Mouse (Mus musculus): ENCODE results near the gene Cox7a1. TPM values are rescaled to one million over a fixed set of nuclear protein-coding genes. Genes with fewer than 3 reads are reported as not detected.
"Not testable (repeated sequence)": the region's sequence is repeated elsewhere in the genome, so short reads cannot be mapped to it uniquely, and the experiment has no call there.

Gene Cox7a1
- polyA plus RNA-seq, 1 experiment from 2014 or later: 4.4 TPM

DNA sequence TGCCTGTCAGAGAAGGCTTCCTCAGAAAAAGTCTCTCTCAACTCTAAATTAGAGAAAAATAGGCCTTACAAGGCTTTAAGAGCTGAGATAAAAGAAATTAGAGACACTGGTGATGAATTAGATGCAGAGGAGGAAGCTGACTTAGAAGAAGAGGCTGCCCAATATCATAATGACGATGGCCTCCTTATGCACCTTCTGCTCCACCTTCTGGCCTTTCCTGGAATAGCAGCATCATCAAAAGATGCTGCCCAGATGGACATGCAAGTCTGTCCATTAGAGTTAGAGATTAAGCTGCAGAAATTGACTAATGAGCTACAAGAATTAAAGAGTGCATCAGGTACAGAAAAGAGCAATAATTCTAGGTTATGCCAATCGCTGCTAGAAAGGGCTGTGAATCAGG, 21.4 kb downstream of the Cox7a1 start:
- 3% methylated on average over 2 of the region's 2 CpGs for WGBS (ENCODE audit: insufficient replicate concordance)
- Histone ChIP-seq H3K4me1 (peaks cover 12% of the 10 kb centered on the region), H3K27ac (no peak overlapping the region), H3K9me3 (replicated peaks) (no peaks in the 10 kb centered on the region), H3K4me3 (no peak overlapping the region), H3K27me3 (replicated peaks) (no peaks in the 10 kb centered on the region; the same call in 1 of the 2 replicates), H3K4me2 (no peak overlapping the region), H3K36me3 (no peaks in the 10 kb centered on the region), H3K9ac (no peak overlapping the region)
- no peak for ATAC-seq

DNA sequence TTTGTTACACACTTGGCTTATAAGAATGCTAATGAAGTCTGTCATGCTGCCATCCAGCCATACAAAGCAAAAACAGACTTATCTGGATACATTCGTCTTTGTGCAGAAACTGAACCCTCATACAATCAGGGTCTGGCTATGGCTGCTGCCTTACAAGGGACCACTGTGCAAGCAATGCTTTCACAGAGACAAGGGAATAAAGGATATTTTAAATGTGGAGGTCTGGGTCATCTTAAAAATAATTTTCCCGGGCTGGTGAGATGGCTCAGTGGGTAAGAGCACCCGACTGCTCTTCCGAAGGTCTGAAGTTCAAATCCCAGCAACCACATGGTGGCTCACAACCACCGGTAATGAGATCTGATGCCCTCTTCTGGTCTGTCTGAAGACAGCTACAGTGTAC, 22.4 kb downstream of the Cox7a1 start:
- not testable (repeated sequence) for ATAC-seq; H3K4me2 ChIP-seq; H3K9ac ChIP-seq; H3K27me3 ChIP-seq (replicated peaks); H3K4me3 ChIP-seq; H3K27ac ChIP-seq; H3K9me3 ChIP-seq (replicated peaks); H3K36me3 ChIP-seq
- 43% methylated on average over 5 of the region's 5 CpGs for WGBS (ENCODE audit: insufficient replicate concordance)
- peaks cover 12% of the 10 kb centered on the region for H3K4me1 ChIP-seq

DNA sequence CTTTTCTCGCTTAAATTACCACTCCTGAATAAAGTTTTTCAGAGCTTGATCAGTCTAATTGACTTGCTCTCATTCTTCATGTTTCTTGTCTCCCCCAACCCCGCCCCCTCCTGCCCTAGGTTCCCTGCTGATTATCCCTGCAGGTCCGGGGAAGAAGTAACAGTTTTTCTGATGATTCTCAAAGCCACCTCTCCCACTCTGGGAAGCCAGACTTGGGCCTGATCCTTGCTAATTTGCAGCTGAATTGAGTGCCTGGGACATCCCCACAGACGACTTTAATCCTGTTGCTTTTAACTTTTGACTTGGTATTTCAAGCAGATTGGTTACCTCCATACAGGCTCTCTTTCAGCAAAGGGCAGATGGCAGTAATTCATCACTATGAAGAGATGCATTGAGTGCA, 27.1 kb downstream of the Cox7a1 start:
- no peak for ATAC-seq
- H3K4me2 ChIP-seq: no peak overlapping the region
- H3K4me3 ChIP-seq: no peak overlapping the region
- WGBS (ENCODE audit: insufficient replicate concordance): 29% methylated on average over 4 of the region's 4 CpGs
- no peak overlapping the region for H3K9ac ChIP-seq
- no peaks in the 10 kb centered on the region for H3K9me3 ChIP-seq (replicated peaks)
- no peaks in the 10 kb centered on the region for H3K36me3 ChIP-seq
- H3K27ac ChIP-seq: no peak overlapping the region
- H3K27me3 ChIP-seq (replicated peaks): no peaks in the 10 kb centered on the region; the same call in 1 of the 2 replicates
- H3K4me1 ChIP-seq: no peaks in the 10 kb centered on the region

DNA sequence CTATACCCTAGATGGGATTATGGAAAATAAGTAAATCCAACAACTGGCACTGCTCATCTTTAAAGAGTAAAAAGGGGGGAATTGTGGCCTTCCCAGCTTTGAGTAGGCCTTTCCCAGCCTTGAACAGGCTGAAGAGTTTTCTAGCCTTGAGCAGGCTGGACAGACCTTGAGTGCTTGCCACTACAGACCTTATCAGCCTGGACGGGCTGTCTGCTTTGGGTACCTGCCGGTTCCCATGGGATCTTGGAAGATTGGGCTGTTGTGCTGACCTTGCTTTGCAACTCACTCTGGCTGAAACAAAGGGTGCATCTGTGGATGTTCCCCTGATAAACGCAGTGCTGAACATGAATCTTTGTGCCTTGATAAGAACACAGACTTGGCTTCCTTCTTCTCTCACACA, 29.9 kb downstream of the Cox7a1 start:
- H3K36me3 ChIP-seq: no peaks in the 10 kb centered on the region
- H3K9me3 ChIP-seq (replicated peaks): no peaks in the 10 kb centered on the region
- peaks cover 7% of the 10 kb centered on the region for H3K4me1 ChIP-seq
- no peak overlapping the region for H3K4me2 ChIP-seq
- H3K9ac ChIP-seq: no peak overlapping the region
- H3K27me3 ChIP-seq (replicated peaks): no peaks in the 10 kb centered on the region
- H3K27ac ChIP-seq: no peak overlapping the region
- no peak overlapping the region for H3K4me3 ChIP-seq
- ATAC-seq: no peak
- WGBS (ENCODE audit: insufficient replicate concordance): 75% methylated on average over 3 of the region's 3 CpGs

DNA sequence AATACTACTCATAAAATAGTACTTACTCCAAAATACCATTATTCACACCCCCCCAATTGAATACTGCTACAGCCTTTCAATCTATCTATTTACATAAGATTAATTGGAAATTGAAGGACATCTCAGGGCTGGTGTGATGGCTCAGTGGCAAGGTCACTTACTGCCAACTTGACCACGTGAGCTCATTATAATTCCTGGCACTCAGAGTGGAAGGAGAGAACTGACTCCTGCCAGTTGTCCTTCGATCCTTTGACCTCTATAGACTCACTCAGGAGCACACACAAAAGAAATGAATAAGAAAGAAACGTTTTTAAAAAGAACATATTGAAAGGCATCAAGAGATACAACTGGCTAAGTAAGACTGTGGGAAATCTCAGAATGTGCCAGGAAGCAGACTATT, 31.9 kb downstream of the Cox7a1 start:
- no peak for ATAC-seq
- peaks cover 21% of the 10 kb centered on the region for H3K4me1 ChIP-seq
- no peak overlapping the region for H3K4me2 ChIP-seq
- WGBS (ENCODE audit: insufficient replicate concordance): 79% methylated on average over 3 of the region's 3 CpGs
- H3K27ac ChIP-seq: no peak overlapping the region
- H3K9ac ChIP-seq: no peak overlapping the region
- H3K27me3 ChIP-seq (replicated peaks): no peaks in the 10 kb centered on the region
- H3K36me3 ChIP-seq: no peaks in the 10 kb centered on the region
- no peak overlapping the region for H3K4me3 ChIP-seq
- no peaks in the 10 kb centered on the region for H3K9me3 ChIP-seq (replicated peaks)

DNA sequence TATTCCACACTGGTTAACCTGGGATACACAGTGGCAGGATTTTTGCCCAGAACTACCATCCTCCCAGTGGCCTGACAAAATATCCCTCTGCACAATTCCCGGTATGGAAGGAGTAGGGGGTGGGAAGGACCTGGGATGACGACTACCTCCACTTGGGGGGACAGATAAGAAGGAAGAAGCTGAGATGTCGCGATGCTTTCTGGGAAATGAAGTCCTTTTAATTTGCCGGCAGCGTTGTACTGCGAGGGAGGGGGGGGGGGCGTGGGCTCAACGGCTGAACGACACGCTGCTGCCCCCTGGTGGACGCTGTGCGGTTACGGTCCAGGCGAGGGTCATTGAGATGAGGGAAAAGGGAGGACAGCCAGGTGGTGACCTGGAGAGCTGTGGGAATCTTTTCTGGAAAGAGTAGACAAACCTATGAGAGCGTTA, 32.8 kb downstream of the Cox7a1 start:
- H3K27ac ChIP-seq: no peak overlapping the region
- H3K4me1 ChIP-seq: peaks cover 22% of the 10 kb centered on the region
- peak; percentile 65 for ATAC-seq
- no peaks in the 10 kb centered on the region for H3K9me3 ChIP-seq (replicated peaks)
- H3K4me3 ChIP-seq: no peak overlapping the region
- under 1% methylated on average over 16 of the region's 16 CpGs for WGBS (ENCODE audit: insufficient replicate concordance)
- H3K4me2 ChIP-seq: peak overlapping the region; percentile 45
- H3K9ac ChIP-seq: no peak overlapping the region
- H3K36me3 ChIP-seq: no peaks in the 10 kb centered on the region
- H3K27me3 ChIP-seq (replicated peaks): no peaks in the 10 kb centered on the region

DNA sequence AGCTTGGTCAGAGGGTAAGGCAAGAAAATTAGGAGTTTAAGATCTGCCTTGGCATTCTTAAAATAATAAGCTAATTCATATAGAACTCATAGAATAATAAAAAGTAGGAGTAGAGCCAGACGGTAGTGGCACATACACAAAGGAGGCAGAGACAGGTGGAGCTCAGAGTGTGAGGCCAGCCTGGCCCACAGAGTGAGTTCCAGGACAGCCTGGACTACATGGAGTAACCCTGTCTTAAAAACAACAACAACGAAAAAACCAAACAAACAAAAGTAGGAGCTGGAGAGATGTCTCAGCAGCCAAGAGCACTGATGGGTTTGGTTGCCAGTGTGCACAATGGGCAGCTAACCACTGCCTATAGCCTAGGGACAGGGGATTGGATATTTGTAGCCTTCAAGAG, 33.3 kb downstream of the Cox7a1 start:
- H3K27ac ChIP-seq: no peak overlapping the region
- H3K9me3 ChIP-seq (replicated peaks): no peaks in the 10 kb centered on the region
- H3K9ac ChIP-seq: no peak overlapping the region
- no peaks in the 10 kb centered on the region for H3K36me3 ChIP-seq
- H3K4me2 ChIP-seq: no peak overlapping the region
- no peaks in the 10 kb centered on the region for H3K27me3 ChIP-seq (replicated peaks)
- H3K4me3 ChIP-seq: no peak overlapping the region
- ATAC-seq: no peak
- WGBS (ENCODE audit: insufficient replicate concordance): 68% methylated on average over 2 of the region's 2 CpGs
- peaks cover 28% of the 10 kb centered on the region for H3K4me1 ChIP-seq

DNA sequence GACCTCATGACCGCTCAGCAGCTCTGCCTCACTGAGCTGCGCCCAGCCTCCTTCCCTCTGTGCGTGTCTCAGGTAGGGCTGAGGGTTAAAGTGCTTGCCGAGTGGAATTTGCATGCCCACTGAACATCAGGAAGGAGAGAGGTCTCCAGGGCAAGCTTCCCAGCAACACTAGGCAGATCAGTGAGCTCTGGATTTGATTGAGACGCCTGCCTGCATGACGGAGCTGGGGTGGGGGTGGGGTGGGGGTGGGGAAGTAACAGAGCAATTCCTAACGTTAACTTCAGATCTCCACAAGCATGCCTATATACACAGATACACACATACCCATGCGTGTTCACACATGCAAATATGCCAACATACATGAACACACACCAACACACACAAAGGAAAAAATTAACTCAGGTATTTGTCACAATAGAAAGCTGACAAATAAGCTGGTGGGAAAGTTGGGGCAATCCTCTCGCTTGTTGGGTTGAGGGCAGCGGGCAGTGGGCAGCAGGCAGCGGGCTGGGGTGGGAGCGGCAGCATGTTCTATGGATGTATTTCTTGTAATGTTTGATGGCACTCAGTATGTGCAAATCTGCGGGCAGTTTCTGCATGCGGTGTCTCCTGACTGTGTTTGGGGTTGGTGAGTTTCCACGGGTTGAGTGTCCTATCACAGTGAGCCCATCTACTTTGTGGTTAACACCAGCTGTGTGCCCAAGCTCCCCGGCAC, 35.5 kb downstream of the Cox7a1 start:
- WGBS (ENCODE audit: insufficient replicate concordance): 8% methylated on average over 16 of the region's 16 CpGs
- Histone ChIP-seq H3K4me1 (peaks cover 32% of the 10 kb centered on the region), H3K27ac (no peak overlapping the region), H3K27me3 (replicated peaks) (no peaks in the 10 kb centered on the region), H3K9ac (peak overlapping the region; percentile 61), H3K9me3 (replicated peaks) (0 out of 2 replicates have a peak, but pooled peaks cover 3% of the 10 kb centered on the region), H3K4me2 (peak overlapping the region; percentile 82), H3K4me3 (peak overlapping the region; percentile 53), H3K36me3 (peaks cover 18% of the 10 kb centered on the region)
- ATAC-seq: peak; percentile 48

DNA sequence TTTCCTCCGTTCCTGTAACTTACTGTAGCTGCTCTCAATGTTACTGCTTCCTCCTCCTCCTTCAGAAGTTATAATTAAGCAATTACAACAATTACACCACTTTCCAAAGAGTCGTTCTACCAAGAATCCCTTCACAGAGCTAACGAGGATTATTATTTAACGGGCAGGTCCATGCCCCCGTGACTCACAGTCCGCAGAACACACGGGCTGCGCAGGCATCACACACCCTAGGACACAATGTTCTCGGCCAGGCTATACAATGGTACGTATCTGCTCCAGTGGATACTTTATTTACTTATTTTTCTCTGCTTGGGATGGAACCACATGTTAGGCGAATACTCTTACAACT, 36.0 kb downstream of the Cox7a1 start:
- H3K9me3 ChIP-seq (replicated peaks): 0 out of 2 replicates have a peak, but pooled peaks cover 3% of the 10 kb centered on the region
- peaks cover 32% of the 10 kb centered on the region for H3K4me1 ChIP-seq
- WGBS (ENCODE audit: insufficient replicate concordance): 19% methylated on average over 11 of the region's 11 CpGs
- peaks cover 21% of the 10 kb centered on the region for H3K36me3 ChIP-seq
- H3K27ac ChIP-seq: no peak overlapping the region
- peak overlapping the region; percentile 82 for H3K4me2 ChIP-seq
- ATAC-seq: no peak
- H3K27me3 ChIP-seq (replicated peaks): no peaks in the 10 kb centered on the region
- H3K9ac ChIP-seq: peak overlapping the region; percentile 61
- peak overlapping the region; percentile 53 for H3K4me3 ChIP-seq

DNA sequence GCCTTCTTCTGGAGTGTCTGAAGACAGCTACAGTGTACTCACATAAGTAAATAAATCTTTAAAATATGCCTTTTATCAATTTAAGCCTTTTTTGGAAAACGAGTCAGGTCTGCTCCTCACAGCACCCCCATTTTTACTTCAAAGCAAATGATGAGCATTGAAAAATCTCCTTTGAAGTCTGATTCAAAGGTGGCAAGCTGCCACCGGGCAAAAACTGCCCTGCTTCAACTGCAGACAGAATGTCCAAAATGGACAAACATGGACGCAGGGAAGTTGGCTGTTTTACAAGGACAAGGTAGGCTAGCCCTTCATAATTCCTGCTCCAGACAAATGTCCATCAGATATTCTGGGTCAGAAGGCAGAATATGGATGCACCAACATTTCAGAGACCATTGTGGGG, 37.5 kb downstream of the Cox7a1 start:
- Histone ChIP-seq H3K27me3 (replicated peaks) (no peaks in the 10 kb centered on the region), H3K4me3 (no peak overlapping the region), H3K4me1 (peaks cover 30% of the 10 kb centered on the region), H3K27ac (no peak overlapping the region), H3K9me3 (replicated peaks) (0 out of 2 replicates have a peak, but pooled peaks cover 3% of the 10 kb centered on the region), H3K4me2 (no peak overlapping the region), H3K36me3 (peaks cover 36% of the 10 kb centered on the region), H3K9ac (no peak overlapping the region)
- no peak for ATAC-seq
- 63% methylated on average over 3 of the region's 3 CpGs for WGBS (ENCODE audit: insufficient replicate concordance)

DNA sequence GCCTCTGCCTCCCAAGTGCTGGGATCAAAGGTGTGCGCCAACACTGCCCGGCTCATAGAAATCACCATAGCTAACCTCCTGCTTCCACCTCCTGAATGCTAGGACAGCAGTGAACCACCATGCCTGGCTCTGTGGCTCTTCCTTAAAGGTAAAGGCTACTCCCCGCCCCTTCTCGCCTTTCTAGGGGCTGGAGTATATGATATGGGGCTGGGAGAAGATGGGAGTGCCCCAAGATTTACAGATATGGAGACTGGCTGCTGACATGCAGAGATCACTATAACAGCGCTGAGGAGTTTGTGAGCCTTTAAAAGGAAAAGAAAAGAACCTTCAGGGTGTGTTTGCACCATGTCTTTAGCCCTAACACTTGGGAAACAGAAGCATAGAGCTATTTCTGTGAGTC, 38.3 kb downstream of the Cox7a1 start:
- peaks cover 26% of the 10 kb centered on the region for H3K4me1 ChIP-seq
- no peak overlapping the region for H3K4me3 ChIP-seq
- no peak overlapping the region for H3K9ac ChIP-seq
- no peaks in the 10 kb centered on the region for H3K27me3 ChIP-seq (replicated peaks)
- peaks cover 44% of the 10 kb centered on the region for H3K36me3 ChIP-seq
- H3K27ac ChIP-seq: no peak overlapping the region
- H3K9me3 ChIP-seq (replicated peaks): 0 out of 2 replicates have a peak, but pooled peaks cover 3% of the 10 kb centered on the region
- WGBS (ENCODE audit: insufficient replicate concordance): 65% methylated on average over 5 of the region's 5 CpGs
- ATAC-seq: peak; percentile 73; the same call in 1 of the 2 replicates
- peak overlapping the region; percentile 17 for H3K4me2 ChIP-seq

DNA sequence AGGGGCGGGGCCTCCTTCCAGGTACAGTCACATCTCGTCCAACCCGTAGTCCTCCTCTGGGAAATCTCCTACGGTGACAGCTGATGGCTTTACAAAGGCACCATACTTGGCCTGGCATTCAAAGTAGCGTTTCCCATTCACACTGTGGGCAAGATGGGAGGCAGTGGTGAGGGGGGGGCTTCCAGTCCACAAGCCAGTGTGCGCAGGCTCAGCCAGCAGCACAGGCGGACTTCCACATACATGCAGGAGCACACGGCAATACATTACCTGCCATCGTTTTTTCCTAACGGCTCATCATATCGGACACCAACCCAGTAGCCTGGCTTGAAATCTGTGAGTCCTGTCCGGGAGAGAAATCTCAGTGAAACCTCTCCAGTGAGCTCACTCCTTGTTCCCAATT, 40.3 kb downstream of the Cox7a1 start:
- Histone ChIP-seq H3K36me3 (peaks cover 53% of the 10 kb centered on the region), H3K4me1 (peaks cover 22% of the 10 kb centered on the region), H3K9ac (no peak overlapping the region), H3K9me3 (replicated peaks) (0 out of 2 replicates have a peak, but pooled peaks cover 3% of the 10 kb centered on the region), H3K27ac (no peak overlapping the region), H3K4me2 (no peak overlapping the region), H3K27me3 (replicated peaks) (no peaks in the 10 kb centered on the region), H3K4me3 (no peak overlapping the region)
- WGBS (ENCODE audit: insufficient replicate concordance): 83% methylated on average over 12 of the region's 12 CpGs
- ATAC-seq: no peak

DNA sequence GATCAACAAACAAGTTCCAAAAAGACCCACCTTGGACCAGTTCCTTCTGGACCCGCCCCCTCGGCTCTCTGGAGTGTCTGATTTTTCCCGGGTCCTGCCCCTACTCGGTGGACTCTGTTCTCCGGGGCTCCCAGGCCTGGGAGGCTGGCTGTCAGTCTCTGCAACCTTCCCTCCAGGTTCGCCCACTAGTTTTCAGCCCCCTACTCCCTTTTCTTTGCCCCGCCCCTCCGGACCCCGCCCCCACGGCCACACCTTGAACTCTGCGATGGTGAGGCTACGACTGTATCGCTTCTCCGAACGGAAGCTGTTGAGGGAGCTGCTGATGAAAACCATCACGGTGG, 47.4 kb downstream of the Cox7a1 start:
- Histone ChIP-seq H3K9me3 (replicated peaks) (no peaks in the 10 kb centered on the region), H3K9ac (peak overlapping the region; percentile 79), H3K27ac (peak overlapping the region; percentile 92), H3K4me1 (peaks cover 24% of the 10 kb centered on the region), H3K4me2 (peak overlapping the region; percentile 90), H3K4me3 (peak overlapping the region; percentile 81), H3K36me3 (peaks cover 40% of the 10 kb centered on the region), H3K27me3 (replicated peaks) (no peaks in the 10 kb centered on the region)
- WGBS (ENCODE audit: insufficient replicate concordance): 1% methylated on average over 16 of the region's 16 CpGs
- no peak; the same call in 1 of the 2 replicates for ATAC-seq

All from liver, embryonic 12.5 days (tissue).